Mouse (Mus musculus): ENCODE data around the gene Tenm4. TPM values are rescaled to one million over a fixed set of nuclear protein-coding genes. Genes with fewer than 3 reads are reported as not detected.

The Tenm4 gene
- polyA plus RNA-seq, 1 experiment from 2014 or later: 2.3 TPM

GRCm38 (mm10) chr7:96761151-96761550, 590.1 kb downstream of the Tenm4 start:
- ATAC-seq: no peak
- 70% methylated on average over 5 of the region's 5 CpGs for whole genome bisulfite sequencing (ENCODE audit: insufficient replicate concordance)
- Histone ChIP-seq H3K4me2 (no peak overlapping the region), H3K9me3 (replicated peaks) (no peaks in the 10 kb centered on the region), H3K27ac (no peak overlapping the region), H3K4me3 (no peak overlapping the region), H3K27me3 (replicated peaks) (no peaks in the 10 kb centered on the region), H3K36me3 (no peaks in the 10 kb centered on the region), H3K4me1 (no peaks in the 10 kb centered on the region), H3K9ac (no peak overlapping the region)

DNA sequence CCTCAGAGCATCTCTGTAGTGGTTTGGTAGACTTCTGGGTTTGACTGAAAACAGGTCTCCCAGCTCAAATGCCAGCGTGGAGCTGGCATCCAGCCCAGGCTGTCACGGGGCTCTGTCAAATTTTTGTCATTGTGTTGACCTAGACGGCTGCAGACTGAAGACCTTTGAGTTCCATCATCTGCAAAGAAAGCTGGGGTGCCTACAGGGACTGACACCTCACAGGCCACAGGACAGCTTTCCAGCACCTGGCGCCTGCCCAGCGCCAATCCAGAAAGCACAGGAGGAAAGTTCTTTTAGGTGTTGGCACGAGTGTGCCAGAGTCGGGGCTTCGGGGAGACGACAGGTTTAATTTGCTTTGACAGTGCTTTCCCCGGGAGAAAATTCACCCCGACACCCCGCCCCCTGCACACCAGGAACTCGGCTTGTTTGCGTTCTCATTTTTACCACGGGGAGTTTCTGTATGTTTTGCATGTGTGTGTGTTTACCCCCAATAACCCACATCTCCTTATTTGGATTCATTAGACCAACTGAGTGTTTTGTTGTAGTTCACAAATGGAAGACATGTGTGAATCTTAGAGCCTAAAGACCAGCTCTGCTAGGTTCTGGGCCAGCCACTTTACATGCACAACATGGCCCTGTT, 594.4 kb downstream of the Tenm4 start:
- WGBS (ENCODE audit: insufficient replicate concordance): 67% methylated on average over 15 of the region's 15 CpGs
- no peak overlapping the region for H3K4me2 ChIP-seq
- H3K27me3 ChIP-seq (replicated peaks): no peaks in the 10 kb centered on the region
- H3K4me3 ChIP-seq: no peak overlapping the region
- H3K36me3 ChIP-seq: no peaks in the 10 kb centered on the region
- ATAC-seq: no peak
- no peak overlapping the region for H3K27ac ChIP-seq
- H3K9ac ChIP-seq: no peak overlapping the region
- no peaks in the 10 kb centered on the region for H3K4me1 ChIP-seq
- peaks cover 9% of the 10 kb centered on the region for H3K9me3 ChIP-seq (replicated peaks)

DNA sequence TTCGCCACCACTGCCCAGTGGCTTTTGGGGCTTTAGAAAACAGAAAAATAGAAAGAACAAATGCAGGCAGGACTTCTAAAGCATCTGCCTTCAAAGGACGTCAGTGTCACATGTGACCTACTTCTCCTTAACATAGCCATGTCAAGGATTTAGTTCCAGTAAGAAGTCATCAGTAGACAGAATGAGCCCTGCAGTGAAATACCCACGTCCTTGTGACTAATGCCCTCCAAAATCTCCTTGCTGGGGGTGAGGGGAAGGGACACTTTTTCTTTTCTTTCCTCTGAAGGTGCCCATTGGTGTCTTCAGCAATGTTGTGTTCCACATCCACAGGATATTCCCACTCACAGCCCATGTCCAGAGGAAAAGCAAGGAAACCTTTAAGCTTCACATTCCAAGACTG, 596.0 kb downstream of the Tenm4 start:
- no peak for ATAC-seq
- WGBS (ENCODE audit: insufficient replicate concordance): 57% methylated on average over 3 of the region's 3 CpGs
- H3K27me3 ChIP-seq (replicated peaks): 0 out of 2 replicates have a peak, but pooled peaks cover 3% of the 10 kb centered on the region

DNA sequence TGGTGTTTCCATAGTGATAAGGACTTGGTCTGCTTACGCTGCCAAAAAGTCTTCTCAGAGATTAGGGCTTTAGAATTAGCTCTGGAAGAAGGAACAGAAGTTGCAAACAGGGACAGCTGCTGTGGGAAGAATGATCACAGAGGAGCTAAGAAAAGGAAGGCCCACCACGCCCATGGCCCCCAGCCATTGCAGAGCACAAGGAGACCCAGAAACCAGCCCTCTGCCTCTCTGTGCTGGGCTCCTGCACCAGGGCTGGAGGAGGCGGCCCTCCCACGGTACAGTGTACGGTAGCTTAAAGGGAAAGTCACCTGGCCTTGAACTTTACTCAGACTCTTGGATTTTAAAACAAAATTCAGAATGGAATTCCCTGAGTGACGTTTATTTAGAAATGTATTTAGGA, 597.7 kb downstream of the Tenm4 start:
- ATAC-seq: no peak
- H3K4me3 ChIP-seq: no peak overlapping the region
- no peaks in the 10 kb centered on the region for H3K36me3 ChIP-seq
- H3K27me3 ChIP-seq (replicated peaks): 0 out of 2 replicates have a peak, but pooled peaks cover 4% of the 10 kb centered on the region
- peaks cover 9% of the 10 kb centered on the region for H3K9me3 ChIP-seq (replicated peaks)
- H3K27ac ChIP-seq: no peak overlapping the region
- no peak overlapping the region for H3K9ac ChIP-seq
- WGBS (ENCODE audit: insufficient replicate concordance): 71% methylated on average over 6 of the region's 6 CpGs
- no peak overlapping the region for H3K4me2 ChIP-seq
- peaks cover 9% of the 10 kb centered on the region for H3K4me1 ChIP-seq

More for the DNA sequence above, 596.0 kb downstream of the Tenm4 start:
- Histone ChIP-seq H3K4me3 (no peak overlapping the region), H3K4me2 (no peak overlapping the region), H3K4me1 (no peaks in the 10 kb centered on the region), H3K9ac (no peak overlapping the region), H3K27ac (no peak overlapping the region), H3K36me3 (no peaks in the 10 kb centered on the region), H3K9me3 (replicated peaks) (peaks cover 9% of the 10 kb centered on the region)

DNA sequence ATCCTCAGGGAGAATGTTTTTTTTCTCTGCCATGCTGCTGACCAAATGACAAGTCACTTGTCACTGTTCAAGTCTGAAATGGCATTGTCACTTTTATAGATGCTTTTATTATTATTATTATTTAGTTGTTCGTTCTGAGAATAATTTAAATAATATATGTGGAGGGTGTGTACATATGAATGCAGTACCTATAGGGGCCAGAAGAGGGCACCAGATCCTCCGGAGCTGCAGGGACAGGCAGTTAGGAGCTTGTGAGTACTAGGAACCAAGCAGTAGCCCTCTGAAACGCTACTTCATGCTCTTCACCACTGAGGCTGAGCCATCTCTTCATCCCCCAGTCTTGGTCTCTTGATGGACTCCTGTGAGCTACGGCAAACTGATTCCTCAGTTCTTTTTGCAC, 598.7 kb downstream of the Tenm4 start:
- WGBS (ENCODE audit: insufficient replicate concordance): 50% methylated on average over 4 of the region's 4 CpGs
- no peak overlapping the region for H3K4me3 ChIP-seq
- 0 out of 2 replicates have a peak, but pooled peaks cover 4% of the 10 kb centered on the region for H3K27me3 ChIP-seq (replicated peaks)
- no peak overlapping the region for H3K4me2 ChIP-seq
- peaks cover 14% of the 10 kb centered on the region for H3K4me1 ChIP-seq
- H3K9me3 ChIP-seq (replicated peaks): peaks cover 9% of the 10 kb centered on the region
- H3K9ac ChIP-seq: no peak overlapping the region
- H3K36me3 ChIP-seq: no peaks in the 10 kb centered on the region
- no peak overlapping the region for H3K27ac ChIP-seq
- ATAC-seq: no peak

DNA sequence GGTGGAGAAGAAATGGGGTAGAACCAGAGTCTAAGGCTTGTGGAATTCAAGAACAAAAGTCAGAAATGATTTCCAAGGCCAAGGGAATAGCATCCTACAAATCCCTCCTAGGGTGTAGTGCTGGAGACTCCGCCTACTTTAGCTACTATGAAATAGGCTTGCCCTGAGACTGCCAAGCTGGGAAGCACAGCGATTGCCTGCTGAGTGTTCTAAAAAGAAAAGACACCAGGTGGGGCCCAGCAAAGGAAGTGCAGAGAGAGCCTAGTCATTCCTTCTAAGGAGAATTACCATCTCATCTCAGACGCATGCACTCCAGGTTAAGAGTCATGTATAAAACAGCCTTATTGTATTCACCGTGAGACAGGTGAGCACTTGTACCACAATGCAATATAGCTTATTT, 601.9 kb downstream of the Tenm4 start:
- Histone ChIP-seq H3K9ac (0 out of 2 replicates have a peak overlapping the region, but pooled peaks have one; percentile 36), H3K27ac (no peak overlapping the region), H3K9me3 (replicated peaks) (peaks cover 6% of the 10 kb centered on the region), H3K4me2 (no peak overlapping the region), H3K27me3 (replicated peaks) (0 out of 2 replicates have a peak, but pooled peaks cover 4% of the 10 kb centered on the region), H3K4me3 (no peak overlapping the region), H3K4me1 (peaks cover 22% of the 10 kb centered on the region), H3K36me3 (no peaks in the 10 kb centered on the region)
- no peak for ATAC-seq
- WGBS (ENCODE audit: insufficient replicate concordance): 62% methylated on average over 4 of the region's 4 CpGs

- Histone ChIP-seq H3K9ac (0 out of 2 replicates have a peak overlapping the region, but pooled peaks have one; percentile 36), H3K4me1 (peaks cover 30% of the 10 kb centered on the region), H3K27ac (no peak overlapping the region), H3K4me2 (no peak overlapping the region), H3K4me3 (no peak overlapping the region), H3K9me3 (replicated peaks) (no peaks in the 10 kb centered on the region), H3K27me3 (replicated peaks) (0 out of 2 replicates have a peak, but pooled peaks cover 4% of the 10 kb centered on the region), H3K36me3 (no peaks in the 10 kb centered on the region)
- 67% methylated on average over 17 of the region's 17 CpGs for WGBS (ENCODE audit: insufficient replicate concordance)
- no peak for ATAC-seq
Observed at GRCm38 (mm10) chr7:96773585-96774225, 602.7 kb downstream of the Tenm4 start.

- H3K4me3 ChIP-seq: no peak overlapping the region
- no peak overlapping the region for H3K9ac ChIP-seq
- no peak for ATAC-seq
- H3K36me3 ChIP-seq: no peaks in the 10 kb centered on the region
- H3K27me3 ChIP-seq (replicated peaks): 0 out of 2 replicates have a peak, but pooled peaks cover 4% of the 10 kb centered on the region
- no peaks in the 10 kb centered on the region for H3K9me3 ChIP-seq (replicated peaks)
- peaks cover 43% of the 10 kb centered on the region for H3K4me1 ChIP-seq
- H3K4me2 ChIP-seq: no peak overlapping the region
- no peak overlapping the region for H3K27ac ChIP-seq
- WGBS (ENCODE audit: insufficient replicate concordance): 61% methylated on average over 6 of the region's 6 CpGs
Observed at GRCm38 (mm10) chr7:96775080-96775486, 604.0 kb downstream of the Tenm4 start.

DNA sequence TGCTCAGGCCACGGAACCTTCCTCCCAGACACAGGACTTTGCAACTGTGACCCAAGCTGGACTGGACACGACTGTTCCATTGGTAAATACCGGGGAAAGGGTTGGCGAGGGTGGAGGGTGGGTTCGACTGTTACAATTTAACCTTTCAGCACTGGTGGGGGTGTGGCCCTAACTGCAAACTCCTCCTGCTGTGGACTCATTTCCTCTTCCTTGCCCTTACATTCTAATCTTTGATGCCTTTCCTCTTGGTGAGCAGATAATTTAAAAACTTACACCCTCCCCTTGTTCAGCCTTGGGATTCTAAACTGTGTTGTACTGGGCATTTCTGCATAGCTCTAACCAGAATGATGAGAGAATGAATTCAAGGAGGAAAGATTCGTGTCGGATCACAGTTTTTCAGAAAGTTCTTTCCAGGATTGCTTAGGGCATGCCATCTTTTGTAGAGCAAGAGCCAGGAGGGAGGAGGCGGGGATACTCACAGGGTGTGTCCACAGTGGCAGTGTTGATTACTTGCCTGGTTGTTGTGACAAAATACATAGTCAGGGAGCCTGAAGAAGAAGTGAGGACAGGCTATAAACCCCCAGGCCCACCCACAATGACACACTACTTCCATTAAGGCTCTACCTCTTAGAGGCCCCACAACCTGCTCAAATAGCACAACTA, 607.0 kb downstream of the Tenm4 start:
- Histone ChIP-seq H3K36me3 (no peaks in the 10 kb centered on the region), H3K9me3 (replicated peaks) (no peaks in the 10 kb centered on the region), H3K4me1 (peaks cover 70% of the 10 kb centered on the region), H3K4me3 (0 out of 2 replicates have a peak overlapping the region, but pooled peaks have one; percentile 6), H3K27ac (peak overlapping the region; percentile 98), H3K9ac (peak overlapping the region; percentile 57; the same call in 1 of the 2 replicates), H3K27me3 (replicated peaks) (no peaks in the 10 kb centered on the region), H3K4me2 (peak overlapping the region; percentile 60)
- 50% methylated on average over 8 of the region's 8 CpGs for WGBS (ENCODE audit: insufficient replicate concordance)
- ATAC-seq: peak; percentile 81

GRCm38 (mm10) chr7:96778601-96778969, 607.5 kb downstream of the Tenm4 start:
- 24% methylated on average over 3 of the region's 3 CpGs for WGBS (ENCODE audit: insufficient replicate concordance)
- peaks cover 68% of the 10 kb centered on the region for H3K4me1 ChIP-seq
- 0 out of 2 replicates have a peak overlapping the region, but pooled peaks have one; percentile 6 for H3K4me3 ChIP-seq
- peak overlapping the region; percentile 60 for H3K4me2 ChIP-seq
- no peaks in the 10 kb centered on the region for H3K36me3 ChIP-seq
- H3K27ac ChIP-seq: peak overlapping the region; percentile 98
- H3K9ac ChIP-seq: peak overlapping the region; percentile 57; the same call in 1 of the 2 replicates
- H3K27me3 ChIP-seq (replicated peaks): peaks cover under 1% of the 10 kb centered on the region; the same call in 1 of the 2 replicates
- peak; percentile 61 for ATAC-seq
- no peaks in the 10 kb centered on the region for H3K9me3 ChIP-seq (replicated peaks)

DNA sequence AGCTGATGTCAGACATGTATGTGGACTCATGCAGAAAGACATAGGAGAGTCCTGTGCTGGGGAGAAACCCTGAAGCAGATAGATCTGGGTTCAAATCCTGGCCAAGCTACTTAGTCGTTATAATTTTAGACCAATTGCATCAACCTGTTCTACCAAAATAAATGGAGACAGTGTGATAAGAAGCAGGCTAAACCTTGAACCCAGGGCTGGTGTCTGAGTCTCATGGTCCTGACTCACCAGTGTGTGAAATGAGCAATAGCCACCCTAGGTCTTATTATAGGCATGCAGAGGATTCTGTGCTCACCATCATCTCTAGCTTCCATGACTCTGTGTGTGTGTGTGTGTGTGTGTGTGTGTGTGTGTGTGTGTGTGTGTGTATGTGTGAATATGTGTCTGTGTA, 609.5 kb downstream of the Tenm4 start:
- peak; percentile 19 for ATAC-seq
- whole genome bisulfite sequencing (ENCODE audit: insufficient replicate concordance): 59% methylated on average over 1 of the region's 1 CpGs
- Histone ChIP-seq H3K36me3 (no peaks in the 10 kb centered on the region), H3K9ac (peak overlapping the region; percentile 57), H3K4me2 (peak overlapping the region; percentile 56), H3K27me3 (replicated peaks) (peaks cover 9% of the 10 kb centered on the region; the same call in 1 of the 2 replicates), H3K4me1 (peaks cover 62% of the 10 kb centered on the region), H3K9me3 (replicated peaks) (no peaks in the 10 kb centered on the region), H3K4me3 (no peak overlapping the region), H3K27ac (peak overlapping the region; percentile 98)

DNA sequence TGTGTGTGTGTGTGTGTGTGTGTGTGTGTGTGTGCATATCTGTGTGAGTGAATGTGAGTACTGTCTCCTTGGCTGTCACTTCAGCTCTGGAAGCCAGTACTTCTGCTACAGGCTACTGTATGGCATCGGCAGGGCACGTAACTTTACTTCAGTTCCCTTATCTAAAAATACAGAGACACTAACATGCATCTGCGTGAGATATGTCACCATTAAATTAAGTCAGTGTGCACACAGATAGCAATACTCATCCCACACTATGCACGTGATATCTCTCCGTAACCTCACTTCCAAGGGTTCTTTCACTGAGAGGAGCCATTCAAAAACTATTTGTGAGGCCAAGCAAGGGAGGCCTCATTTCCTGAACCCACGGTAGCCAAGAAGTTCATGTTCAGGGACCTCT, 610.0 kb downstream of the Tenm4 start:
- peak overlapping the region; percentile 57 for H3K9ac ChIP-seq

More for the DNA sequence above, 610.0 kb downstream of the Tenm4 start:
- peak overlapping the region; percentile 56 for H3K4me2 ChIP-seq
- H3K9me3 ChIP-seq (replicated peaks): no peaks in the 10 kb centered on the region
- peaks cover 9% of the 10 kb centered on the region; the same call in 1 of the 2 replicates for H3K27me3 ChIP-seq (replicated peaks)
- H3K27ac ChIP-seq: peak overlapping the region; percentile 98
- 15% methylated on average over 6 of the region's 6 CpGs for WGBS (ENCODE audit: insufficient replicate concordance)
- no peak overlapping the region for H3K4me3 ChIP-seq
- peak; percentile 95 for ATAC-seq
- peaks cover 62% of the 10 kb centered on the region for H3K4me1 ChIP-seq
- no peaks in the 10 kb centered on the region for H3K36me3 ChIP-seq

Measured in liver, embryonic 12.5 days (tissue).